Mouse (Mus musculus): Measurements from ENCODE around the gene Flt3l. TPM values are rescaled to one million over a fixed set of nuclear protein-coding genes. Genes with fewer than 3 reads are reported as not detected.
"Not testable (repeated sequence)": the region's sequence is repeated elsewhere in the genome, so short reads cannot be mapped to it uniquely, and the experiment has no call there.

Gene Flt3l
- total RNA-seq, 2 experiments from 2014 or later, result 1.3 to 3.6 TPM

DNA sequence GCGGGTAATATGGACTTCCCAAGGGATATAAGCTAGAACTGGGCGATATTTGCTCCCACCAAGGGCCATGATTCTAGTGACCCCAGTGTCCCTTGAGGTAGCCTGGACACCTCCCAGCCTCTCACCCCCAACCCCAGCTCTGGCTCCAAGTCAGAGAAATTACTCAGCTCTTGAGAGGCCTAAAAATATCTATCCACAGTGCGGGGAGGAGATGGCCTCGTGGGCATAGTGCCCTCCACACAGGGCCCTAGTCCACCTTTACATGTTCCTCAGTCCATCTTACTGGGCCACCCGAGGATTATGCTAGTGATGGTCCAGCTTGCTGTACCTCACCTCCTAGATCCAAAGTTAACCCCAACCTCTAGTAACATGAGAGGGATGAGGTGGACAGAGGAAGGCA is 28.6 kb upstream of the Flt3l start:
- no peak for ATAC-seq (replicated peaks; ENCODE audit: low FRiP score, poor library complexity, severe bottlenecking)

DNA sequence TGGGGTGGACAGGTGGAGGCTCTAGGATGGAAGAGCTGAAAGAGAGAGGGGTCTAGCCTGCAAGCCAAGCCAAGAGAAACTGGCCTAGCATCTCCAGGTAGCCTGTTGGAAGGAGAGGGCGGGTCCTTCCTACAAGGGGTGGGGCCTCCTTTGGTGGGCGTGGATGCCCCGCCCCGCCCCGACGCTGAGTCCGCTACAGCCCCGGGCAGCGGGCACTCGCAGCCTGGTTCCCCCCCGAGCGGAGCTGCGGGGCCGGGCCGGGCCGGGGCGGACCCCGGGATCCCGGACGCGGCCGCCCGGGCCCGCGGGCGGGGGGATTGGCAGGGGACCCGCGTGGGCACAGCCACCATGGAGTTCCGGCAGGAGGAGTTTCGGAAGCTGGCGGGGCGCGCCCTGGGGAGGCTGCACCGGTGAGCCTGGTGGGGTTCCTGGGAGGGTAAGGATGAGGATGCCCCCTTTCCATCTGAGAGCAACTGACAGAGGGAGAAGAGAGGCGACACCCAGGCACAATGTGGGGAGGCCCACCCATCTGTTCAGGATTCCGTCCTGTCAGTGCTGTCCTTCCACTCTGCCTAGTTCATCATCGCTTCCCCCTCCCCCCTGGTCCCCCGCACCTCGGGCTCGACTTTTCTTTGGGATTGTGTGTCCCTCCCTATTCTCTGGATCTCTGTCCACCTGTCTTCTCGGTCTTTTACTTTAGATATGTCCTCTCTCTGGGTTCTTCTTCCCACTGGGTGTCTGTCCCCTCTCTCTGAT is 27.7 kb upstream of the Flt3l start, which contains the start of gene Slc17a7:
Gene Slc17a7 (plus strand): TSS at position 215 of the 756 bp plus-strand sequence.
- ATAC-seq (replicated peaks; ENCODE audit: low FRiP score, poor library complexity, severe bottlenecking), result 0 out of 2 replicates have a peak, but pooled peaks have one; percentile 50

DNA sequence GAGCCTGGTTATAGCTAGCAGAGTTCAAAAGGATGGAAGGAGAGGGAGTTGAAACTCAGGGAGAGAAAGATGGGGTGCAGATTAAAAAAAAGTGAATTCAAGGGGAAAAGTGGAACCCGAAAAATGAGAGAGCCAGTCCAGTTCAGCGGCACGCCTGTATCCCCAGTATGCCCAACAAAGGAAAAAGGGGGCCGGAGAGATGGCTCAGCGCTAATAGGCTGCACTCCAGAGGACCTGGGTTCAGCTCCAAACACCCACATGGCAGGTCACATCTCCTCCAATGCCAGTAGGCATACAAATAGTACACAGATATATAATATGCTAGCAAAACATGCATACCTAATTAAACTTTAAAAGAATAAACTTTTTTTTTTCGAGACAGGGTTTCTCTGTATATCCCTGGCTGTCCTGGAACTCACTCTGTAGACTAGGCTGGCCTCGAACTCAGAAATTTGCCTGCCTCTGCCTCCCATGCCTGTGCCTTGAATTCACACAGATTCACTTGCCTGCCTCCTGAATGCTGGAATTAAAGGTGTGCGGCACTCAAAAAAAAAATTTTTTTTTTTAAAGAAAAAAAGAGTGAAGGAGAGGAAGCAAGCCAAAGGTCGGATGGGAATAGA is 26.9 kb upstream of the Flt3l start:
- no peak for ATAC-seq (replicated peaks; ENCODE audit: low FRiP score, poor library complexity, severe bottlenecking)

DNA sequence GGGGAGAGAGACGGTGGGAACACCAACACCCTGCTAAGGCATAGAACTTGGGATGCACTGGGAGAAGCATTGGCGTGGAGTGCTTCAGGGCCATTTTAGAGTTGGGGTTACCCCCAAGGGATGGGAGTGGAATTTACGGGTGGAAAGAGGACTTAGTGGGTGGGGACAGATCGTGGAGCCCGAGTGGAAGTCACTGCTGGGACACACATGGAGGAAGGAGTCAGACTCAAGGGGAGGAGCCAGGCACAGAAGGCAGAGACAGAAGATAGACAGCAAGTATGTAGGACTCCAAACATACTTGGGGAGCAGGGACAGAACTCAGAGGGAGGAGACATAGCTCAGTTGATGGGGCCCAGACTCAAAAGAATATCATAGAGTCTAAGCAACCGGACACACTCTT is 26.3 kb upstream of the Flt3l start:
- no peak for ATAC-seq (replicated peaks; ENCODE audit: low FRiP score, poor library complexity, severe bottlenecking)

DNA sequence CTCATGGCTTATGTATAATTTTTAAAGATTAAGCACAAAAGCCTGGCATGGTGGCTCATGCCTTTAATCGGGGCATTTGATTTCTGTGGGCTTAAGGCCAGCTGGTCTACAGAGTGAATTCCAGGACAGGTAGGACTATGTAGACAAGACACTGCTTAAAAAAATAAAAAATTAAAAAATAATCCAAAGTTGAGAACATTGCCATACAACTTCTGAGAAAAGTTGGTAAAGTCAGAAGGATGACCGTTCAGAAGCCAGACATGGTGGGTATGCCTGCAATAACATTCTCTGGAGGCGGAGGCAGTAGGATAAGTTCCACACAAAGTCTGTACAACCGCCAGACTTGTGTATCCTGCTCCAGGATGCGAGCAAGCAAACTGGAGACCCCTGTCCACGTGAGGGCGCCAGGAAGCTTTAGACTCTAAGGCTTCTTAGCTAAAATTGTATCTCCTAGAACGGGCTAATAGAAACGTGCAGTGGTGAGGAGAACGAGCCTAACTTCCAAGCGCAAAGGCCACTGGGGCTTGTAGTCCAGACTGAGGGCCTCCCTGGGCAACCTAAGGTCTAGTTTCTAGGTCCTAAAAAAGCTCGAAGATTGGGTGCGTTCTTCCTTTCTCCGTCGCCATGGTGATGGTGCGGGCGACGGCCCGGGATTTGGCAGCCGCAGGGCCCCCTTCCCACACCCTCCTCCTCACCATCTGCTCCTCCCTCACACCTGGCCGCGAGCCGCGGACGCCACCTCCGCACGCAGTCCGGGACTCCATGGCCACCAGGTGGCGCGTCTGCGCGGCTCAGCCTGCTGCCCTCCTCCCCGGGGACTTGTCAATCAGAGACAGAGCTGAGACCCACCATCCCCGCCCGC is 25.6 kb upstream of the Flt3l start:
- peak; percentile 84 for ATAC-seq (replicated peaks; ENCODE audit: low FRiP score, poor library complexity, severe bottlenecking)

DNA sequence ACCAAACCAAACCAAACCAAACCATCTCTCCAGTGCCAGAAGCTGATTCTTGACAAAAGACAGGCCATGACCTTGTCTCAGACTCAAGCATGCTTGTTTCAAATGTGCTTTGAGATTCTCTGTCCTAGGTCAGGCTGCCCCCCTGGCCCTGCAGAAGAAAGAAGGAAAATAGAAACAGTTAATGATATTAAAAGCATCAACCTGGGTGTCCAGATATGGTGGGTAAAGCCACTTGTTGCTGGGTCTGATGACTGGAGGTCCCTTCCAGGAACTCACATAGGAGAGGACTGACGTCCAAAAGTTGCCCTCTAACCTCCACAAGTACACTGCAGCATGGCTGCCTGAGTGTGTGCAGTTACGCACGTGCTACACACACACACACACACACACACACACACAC is 24.6 kb upstream of the Flt3l start:
- no peak for ATAC-seq (replicated peaks; ENCODE audit: low FRiP score, poor library complexity, severe bottlenecking)

DNA sequence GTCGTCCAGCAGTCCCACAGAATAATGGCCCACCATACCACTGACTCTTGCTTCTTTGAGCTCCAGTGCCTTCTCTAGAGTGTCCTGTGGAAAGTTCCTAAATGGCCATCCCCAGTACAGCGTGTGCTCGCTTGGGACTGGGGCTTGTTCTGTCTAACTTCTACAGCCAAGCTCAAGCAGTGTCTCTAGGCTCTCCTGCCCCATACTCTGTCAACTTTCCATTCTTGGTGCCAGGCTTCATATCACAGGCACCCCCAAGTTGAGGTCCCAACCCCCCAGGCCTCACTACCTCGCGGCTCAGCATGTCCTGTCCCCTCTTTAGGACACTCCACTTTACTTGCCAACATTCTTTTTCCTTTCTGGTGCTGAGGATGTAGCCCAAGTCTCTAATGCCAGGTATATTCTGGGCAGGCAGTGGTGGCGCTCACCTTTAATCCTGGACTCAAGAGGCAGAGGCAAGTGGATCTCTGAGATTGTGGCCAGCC is 24.1 kb upstream of the Flt3l start:
- no peak for ATAC-seq (replicated peaks; ENCODE audit: low FRiP score, poor library complexity, severe bottlenecking)

DNA sequence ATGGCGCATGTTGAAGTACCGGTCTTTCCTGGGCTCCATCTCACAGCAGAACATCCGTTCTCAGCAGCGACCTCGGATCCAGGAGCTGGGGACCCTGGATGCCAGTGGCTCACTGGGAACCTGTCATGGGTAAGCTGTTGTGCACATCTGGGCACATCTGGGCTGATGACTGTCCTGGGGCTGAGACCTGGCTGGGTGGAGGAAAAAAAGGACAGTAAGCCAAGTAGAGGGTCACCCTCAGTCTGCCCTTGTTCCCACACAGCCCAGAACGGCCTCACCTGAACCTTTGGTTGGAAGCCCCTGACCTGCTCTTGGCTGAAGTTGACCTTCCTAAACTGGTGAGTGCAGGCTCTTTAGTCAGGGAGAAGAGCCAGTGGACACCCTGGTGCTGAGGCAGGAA is 22.8 kb upstream of the Flt3l start:
- no peak for ATAC-seq (replicated peaks; ENCODE audit: low FRiP score, poor library complexity, severe bottlenecking)

DNA sequence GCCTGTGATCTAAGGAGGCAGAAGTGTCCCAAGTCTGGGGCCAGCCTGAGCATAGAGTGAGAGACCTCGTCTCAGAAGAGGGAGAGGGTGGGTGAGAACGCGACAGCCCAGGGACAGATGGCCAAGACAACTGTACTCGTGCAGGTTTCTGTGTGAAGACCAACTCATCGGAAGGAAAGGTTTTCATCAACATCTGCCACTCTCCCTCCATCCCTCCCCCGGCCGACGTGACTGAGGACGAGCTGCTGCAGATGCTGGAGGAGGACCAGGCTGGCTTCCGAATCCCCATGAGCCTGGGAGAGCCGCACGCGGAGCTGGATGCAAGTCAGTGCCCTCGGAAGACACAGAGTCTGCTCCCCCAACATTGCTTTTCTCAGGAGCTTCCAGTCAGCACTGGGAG is 21.2 kb upstream of the Flt3l start:
- no peak for ATAC-seq (replicated peaks; ENCODE audit: low FRiP score, poor library complexity, severe bottlenecking)

DNA sequence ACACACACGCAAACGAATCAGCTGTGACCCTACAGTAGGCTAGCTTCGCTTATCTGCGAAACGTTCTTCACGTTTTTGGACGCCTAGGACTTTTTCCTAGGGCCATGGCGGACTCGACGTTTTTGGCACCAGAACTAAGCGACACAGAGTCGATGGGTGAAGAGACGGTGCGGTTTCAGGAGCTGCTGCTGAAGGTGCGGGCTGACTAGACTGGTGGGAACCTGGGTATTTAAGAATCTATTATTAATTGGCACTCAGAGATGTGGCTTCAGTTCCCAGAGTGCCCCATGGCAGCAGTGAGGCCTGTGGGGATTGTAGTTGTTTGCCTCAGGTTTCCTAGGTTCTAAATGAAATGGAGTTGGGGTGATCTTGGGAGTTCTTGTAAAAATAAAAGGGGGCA is 20.0 kb upstream of the Flt3l start:
- ATAC-seq (replicated peaks; ENCODE audit: low FRiP score, poor library complexity, severe bottlenecking), result no peak

DNA sequence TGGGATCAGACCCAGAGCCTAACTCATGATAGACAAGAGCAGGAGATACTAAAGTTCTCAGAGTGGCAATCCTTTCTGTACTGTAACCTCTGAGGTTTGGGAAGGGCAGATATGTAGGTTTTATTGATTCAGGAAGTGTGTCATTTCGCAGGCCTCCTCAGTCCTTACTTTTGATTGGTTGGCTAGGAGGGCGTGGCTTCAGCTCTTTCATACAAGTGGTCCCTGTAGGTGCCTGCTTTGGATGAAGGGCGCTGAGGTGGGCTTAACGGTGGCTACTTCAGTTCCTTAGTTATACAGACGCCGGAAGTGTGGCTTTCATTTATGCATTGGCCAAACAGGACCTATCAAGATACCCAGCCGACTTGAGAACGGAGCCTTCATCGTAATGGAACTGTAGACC is 19.4 kb upstream of the Flt3l start:
- ATAC-seq (replicated peaks; ENCODE audit: low FRiP score, poor library complexity, severe bottlenecking), result no peak

DNA sequence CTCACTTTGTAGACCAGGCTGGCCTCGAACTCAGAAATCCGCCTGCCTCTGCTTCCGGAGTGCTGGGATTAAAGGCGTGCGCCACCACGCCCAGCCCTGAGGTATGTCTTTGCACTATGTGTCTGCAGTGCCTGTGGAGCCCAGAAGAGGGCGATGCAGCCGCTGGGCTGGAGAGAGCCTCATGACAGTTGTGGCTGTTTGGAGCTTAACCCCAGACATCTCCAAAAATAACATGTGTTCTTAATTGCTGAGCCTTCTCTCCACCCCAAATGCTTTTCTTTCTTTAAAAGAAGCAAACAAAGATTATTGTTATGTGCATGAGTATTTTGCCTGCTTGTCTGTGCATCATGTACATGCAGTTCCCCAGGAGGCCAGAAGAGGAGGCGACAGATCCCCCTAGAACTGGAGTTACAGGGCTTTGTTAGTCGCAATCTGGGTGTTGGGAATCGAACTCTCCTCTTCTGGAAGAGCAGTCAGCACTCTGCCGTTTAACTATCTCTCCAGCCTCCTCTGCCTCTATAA is 18.8 kb upstream of the Flt3l start:
- ATAC-seq (replicated peaks; ENCODE audit: low FRiP score, poor library complexity, severe bottlenecking), result no peak

DNA sequence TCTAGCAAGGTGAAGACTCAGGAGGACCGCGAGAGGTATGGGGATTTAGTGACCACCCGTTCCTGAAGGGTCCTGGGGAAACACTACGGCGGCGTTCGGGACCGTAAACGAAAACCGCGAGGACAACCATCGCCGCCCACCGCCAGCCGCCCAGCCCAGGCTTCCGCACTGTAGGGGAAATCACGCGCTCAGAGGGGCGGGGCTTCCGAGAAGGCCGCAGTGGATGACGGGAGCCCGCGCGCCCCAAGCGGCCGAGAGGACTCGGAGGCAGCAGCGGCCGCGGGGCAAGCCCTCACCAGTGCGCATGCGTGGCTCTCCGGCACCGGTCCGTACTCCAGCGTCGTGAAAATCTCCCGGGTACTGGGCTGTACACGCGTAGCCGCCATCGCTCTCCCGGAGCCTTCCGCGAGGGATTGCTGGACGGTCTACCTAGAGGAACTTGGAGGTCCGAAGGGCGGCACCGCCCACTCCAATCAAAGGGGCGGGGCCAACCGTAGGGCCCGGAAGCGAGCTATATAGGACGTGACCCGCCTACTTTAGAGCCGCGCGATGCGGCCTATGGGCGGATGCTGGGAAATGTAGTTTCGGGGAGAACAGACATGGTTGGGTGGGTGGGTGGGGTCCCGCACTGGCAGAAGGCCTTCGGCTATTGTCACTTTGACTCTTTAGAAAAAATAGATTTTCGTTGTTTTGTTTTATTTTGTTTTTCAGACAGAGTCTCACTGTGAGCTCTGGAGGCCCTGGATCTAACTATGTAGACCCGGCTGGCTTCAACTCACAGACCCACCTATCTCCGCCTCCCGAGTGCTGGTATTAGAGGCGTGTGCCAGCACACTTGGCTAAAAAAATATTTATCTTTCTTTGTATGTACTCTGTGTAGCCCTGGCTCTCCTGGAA is 18.1 kb upstream of the Flt3l start, which contains the start of the genes Pih1d1 and Aldh16a1:
Gene Pih1d1 (plus strand): TSS at position 208 of the 897 bp plus-strand sequence.
Gene Aldh16a1 (minus strand): TSS at position 489 of the 897 bp plus-strand sequence.
- peak; percentile 97 for ATAC-seq (replicated peaks; ENCODE audit: low FRiP score, poor library complexity, severe bottlenecking)

DNA sequence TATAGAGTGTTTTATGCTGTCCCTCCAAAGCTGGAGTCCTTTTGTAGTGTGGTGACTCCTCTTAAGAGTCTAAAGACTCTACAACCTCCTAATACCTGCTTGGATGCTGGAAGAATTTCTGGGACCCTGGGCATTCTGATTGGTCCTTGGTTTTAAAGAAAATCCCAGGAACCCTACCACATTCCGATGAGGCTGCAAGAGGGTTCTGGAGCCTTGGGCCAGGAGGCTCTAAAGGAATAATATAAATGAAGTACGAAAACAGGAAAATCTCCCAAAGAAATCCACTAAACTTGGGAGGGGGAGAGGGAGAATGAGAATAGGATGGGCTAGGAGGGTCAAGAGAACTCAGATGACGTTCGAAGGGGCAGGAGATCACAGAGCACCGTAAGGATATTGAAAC is 17.4 kb upstream of the Flt3l start:
- no peak for ATAC-seq (replicated peaks; ENCODE audit: low FRiP score, poor library complexity, severe bottlenecking)

DNA sequence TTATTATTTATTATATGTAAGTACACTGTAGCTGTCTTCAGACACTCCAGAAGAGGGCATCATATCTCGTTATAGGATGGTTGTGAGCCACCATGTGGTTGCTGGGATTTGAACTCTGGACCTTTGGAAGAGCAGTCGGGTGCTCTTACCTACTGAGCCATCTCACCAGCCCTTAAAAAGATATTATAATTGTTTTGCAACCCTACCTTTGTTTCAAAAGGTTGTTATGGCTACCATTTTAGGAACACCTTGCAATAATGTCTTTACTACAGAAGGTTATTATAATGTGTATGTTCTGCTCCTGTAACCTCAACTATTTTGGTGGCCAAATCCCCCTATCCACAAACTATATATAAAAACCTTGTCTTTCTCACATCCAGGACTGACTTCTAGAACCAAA is 16.8 kb upstream of the Flt3l start:
- ATAC-seq (replicated peaks; ENCODE audit: low FRiP score, poor library complexity, severe bottlenecking), result not testable (repeated sequence)

DNA sequence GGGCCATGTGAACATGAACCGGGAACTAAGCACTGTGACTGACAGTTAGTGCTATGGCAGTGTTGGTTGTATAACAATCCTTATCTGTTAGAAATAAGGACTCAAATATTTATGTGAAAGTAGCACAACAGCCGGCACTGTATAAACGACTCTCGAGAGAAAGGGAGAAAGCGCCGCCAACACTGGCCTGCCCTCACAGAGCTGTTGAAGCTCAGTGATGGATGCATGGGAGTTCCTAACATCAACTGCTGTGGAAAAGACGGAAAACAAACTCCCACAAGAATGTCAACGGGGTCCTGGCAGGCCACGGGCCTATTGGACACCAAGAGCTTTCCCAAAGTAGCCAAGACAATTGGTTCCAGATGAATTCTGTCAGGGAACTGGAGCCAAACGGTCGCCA is 15.1 kb upstream of the Flt3l start:
- ATAC-seq (replicated peaks; ENCODE audit: low FRiP score, poor library complexity, severe bottlenecking), result no peak

DNA sequence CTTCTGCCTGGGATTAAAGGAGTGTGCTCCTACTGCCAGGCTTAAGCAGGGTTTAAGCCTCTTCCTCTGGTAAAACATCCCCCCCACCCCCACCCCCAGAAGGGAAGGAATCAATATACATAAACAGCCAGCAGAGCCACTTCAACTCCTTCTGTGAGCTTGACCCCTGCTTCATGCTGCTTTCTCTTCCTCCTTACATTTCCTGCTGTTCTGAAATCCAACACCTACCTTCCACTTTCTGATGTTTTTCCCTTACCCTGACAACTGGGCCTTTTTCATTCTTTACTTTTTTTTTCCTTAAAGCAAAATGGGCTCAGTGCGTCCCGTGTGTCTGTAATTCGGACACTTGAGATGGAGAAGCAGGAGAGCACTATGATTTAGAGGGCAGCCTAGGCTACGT is 14.1 kb upstream of the Flt3l start:
- no peak for ATAC-seq (replicated peaks; ENCODE audit: low FRiP score, poor library complexity, severe bottlenecking)

DNA sequence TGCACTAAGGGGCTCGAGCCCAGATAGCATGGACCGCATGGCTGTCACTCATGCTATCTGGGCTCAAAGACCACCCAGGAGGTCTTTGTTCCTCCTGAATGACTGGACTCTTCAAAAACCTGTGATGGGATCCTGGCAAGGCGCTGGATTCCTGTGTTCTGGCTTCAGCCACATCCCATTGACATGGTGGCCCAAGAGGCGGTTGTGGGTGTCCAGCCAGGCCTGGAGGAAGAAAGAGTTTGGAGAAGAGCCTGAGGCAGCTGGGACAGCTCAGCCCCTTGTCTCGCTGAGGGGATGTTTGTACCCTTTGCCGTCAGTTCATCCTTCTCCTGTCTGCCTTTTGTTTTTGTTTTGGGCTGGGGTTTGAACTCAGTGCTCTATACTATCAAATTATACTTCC is 13.3 kb upstream of the Flt3l start:
- ATAC-seq (replicated peaks; ENCODE audit: low FRiP score, poor library complexity, severe bottlenecking), result no peak

DNA sequence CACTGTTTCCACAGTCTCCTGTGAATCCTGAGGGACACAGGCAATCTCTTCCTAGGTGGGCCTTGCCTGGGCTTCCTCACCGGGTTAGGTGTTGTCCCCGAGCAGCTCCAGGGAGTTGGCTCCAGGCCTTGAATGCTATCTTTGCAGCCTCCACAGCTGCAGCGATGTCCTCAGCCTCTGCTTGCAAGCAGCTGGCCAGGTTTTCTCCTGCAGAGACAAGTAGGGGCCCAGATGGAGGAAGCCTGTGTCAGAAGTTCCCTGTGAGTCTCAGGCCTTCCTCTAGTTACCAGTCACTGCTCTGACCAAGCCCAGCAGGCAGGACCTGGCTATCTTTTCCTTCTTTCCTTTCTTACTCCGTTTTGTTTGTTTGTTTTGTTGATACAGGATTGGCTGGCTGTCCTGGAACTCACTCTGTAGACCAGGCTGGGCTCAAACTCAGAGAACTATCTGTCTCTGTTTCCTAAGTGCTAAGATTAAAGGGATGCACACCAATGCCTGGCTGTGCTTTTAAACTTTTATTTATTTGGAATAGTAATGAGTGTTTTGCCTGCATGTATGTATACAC is 12.4 kb upstream of the Flt3l start:
- ATAC-seq (replicated peaks; ENCODE audit: low FRiP score, poor library complexity, severe bottlenecking), result no peak
